Mouse (Mus musculus) CD4-positive helper T cell, adult 2 months (primary cell): ENCODE measurements at regions not wholly inside any gene's neighbourhood (a gene's known extent, or its start where the extent isn't known, plus 50 kb on each side); places are given as distances from the start of the nearest gene placed in this dataset.

ENCODE experiments used
- DNase-seq: peaks from one replicate; pipeline ENCODE4 v3.0.0-alpha.2; 2012; ENCODE audit warnings: low read depth, missing footprints, low spot score

DNA sequence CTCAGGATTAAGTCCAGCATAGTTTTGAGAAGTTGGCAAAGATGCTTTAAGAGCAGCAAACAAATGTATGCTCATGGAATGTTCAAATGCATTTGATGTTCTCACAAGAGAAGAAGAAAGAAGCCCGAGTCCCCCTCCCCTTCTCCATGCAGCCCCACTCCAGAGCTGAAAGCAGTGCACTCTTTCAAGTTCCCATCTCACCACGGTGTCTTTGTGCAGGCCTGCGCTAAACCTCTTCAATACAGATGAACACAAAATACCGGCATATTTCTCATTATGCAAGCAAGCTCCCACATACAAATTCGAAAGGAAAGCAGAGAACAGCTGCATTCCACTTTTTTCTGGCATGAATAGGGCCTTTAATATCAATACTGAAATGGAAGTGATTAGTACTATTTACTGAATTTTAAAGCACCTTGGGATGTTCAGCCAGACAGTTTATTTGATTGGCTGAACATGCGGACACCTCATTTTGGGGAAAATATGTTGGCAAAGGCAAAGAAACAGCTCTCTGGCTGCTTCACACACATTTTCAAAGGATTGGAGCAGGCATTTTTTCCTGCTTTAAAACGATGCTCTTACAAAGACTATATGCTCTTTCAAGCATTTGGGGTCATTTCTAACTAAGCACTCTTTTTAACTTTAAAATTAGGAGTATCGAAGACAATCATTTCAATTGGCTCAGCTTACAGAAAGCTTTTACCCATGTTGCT lies 595.8 kb downstream of the Car8 start:
- no peak for DNase-seq

DNA sequence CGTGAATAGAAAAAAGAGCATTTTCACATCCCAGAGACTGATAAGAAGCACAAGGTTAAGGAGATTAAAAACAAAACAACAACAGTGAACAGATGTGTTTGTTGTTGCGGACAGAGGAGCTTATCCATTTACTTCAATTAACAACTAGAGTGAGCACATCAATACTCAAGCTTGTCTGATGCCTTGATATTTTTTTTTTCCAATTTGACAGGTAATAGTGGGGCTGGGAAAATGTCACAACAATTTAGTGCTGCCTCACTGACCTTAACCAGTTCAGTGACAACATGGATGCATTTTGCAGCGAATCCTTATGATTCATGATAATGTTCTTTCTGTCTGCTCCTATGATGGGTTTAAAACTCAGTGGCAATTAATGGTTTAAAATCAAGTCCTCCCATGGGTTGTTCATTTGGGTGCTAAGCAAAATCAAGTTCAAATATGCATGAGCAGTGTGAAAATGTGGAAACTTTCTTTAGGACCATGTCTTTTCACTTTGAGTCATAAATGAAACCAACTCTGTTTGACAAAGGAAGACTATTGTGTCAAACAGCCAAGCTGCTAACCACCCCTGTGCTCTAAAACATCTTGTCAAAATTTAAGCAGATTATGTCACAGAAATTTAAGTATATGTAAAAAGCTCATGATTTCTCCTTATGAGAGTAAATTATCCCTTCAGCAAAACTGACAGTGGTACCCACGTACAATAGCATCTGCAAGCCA lies 641.0 kb downstream of the Car8 start:
- DNase-seq: peak; percentile 31

DNA sequence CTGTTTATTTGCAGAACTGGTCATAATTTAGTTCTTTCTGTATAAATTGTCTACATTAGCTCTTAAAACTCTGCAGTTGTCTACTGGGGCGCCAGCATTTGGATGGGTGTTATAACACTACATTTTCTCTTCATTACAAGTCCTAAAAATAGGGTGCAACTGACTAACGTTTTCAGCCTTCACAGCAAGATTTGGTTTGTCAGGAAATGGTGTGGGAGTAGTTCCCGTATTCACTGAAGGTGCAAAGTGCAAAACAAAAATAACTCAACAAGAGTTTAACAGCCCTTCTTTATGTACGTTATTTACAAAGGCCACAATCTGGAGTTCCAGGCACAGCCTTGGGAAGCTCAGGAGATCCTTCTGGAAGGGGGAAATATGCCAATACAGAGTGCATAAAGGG lies 642.7 kb downstream of the Car8 start:
- DNase-seq: peak; percentile 14

DNA sequence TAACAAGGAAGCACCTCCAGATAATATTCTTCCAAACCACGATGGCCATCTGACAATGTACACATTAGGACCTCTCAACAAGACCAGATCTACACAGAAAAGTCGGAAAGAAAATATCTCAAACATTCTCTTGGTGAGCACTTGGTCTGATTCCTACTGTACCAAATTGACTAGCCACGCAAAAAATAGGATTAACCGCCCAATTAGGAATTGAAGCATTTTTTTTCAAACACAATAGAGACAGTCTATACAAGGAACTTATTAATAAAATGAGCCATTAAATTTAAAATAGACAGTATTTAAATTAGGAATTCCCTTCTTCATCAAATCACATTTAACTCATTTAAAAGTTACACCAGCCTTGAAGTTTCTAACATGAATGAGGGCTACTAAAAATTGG lies 655.0 kb downstream of the Car8 start:
- DNase-seq: no peak

DNA sequence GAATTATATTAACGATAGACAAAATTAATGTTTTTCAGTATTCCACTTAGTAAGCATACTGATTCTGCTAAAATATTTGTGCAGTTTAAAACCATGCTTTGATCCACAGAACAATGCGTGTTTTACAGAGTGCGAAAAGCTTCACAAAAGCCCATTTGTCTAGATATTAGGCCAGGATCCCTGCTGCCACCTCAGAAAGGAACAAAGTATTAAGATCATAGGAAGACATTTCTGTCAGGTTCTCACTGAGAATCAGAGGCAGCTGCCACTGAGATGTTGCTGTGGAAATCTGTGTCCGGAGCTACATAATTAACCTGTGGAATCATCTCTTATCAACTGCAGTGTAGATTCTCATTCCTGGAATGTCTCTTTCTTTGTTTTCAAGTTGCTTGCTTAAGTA lies 656.9 kb downstream of the Car8 start:
- no peak for DNase-seq

DNA sequence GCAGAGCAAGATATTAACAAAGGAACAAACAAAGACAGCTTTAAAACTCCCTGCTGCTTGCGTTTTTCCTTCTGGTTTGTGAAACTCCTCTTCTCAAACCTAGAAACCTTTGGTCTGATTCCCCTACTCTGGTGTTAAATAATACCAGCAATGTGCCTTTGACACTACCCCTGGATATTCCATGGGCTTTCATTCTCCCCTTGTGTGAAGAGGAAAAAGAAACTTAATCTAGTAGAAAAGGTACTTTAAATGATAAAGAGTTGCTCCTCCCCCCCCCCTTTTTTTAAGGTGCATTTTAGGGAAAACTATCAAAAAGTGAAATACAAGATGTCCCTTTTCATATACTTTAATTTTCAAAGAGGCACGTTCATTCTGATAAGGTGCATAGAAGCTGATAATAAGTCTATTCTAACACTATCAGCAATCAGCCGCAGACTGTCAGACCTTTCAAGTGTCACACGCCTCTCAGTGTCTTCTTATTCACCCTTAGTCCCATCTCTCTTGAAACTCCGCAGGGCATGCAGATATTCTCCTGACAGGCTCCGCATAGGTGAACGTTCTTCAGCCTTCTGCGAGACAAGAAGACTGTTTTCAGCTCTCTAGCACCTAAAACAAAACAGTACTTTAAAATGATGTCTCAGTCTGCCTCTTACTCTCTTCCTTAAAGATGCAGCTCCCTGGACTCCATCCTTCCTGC lies 657.5 kb downstream of the Car8 start:
- no peak for DNase-seq

DNA sequence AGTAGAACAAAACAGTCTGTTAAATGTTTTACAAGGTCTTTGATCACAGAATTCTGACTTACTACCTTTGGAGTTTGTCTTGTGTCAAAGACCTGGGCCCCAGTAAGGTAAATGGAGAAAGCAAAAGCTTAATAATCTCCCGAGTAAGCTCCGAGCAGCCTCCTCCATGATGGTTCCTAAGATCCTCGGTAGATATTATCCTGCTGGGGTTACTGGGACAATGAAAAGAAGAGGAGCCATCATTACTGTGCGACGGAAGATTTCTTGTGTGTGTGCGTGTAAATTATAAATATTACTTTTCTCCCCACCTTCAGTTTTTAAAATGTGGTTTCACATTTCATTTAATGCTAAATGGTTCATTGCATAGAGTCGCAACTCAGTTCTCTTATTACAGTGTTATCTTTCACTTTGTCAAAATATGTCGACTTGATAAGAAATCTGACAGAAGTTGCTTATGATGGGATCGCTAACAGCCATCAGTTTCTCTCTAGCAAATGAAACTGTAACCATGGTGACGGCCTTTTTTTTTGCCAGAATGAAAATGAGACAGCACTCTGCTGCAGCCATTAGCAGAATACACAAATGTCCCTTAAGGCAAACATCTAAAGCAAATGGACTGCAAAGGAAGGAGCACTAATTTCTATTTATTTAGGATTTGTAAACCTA lies 658.2 kb downstream of the Car8 start:
- peak; percentile 32 for DNase-seq

DNA sequence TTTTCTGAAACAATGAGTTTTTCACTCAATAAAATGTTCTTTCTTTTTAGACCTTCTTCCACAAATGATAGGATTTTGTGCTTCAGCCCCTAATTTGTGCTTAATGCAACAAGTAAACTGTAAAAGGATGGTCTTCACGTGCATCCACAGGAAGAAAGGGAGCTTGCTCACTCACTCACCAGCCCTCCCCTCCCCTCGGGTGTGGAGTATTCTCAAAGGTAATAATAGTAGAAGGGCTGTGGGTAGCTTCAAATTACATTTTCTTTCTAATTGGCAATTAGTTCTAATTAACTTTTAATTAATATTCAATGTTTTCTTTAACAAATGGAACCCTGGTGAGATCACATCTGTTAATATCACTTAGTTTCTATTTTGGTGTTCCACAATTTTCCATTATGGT lies 664.8 kb downstream of the Car8 start:
- DNase-seq: no peak

DNA sequence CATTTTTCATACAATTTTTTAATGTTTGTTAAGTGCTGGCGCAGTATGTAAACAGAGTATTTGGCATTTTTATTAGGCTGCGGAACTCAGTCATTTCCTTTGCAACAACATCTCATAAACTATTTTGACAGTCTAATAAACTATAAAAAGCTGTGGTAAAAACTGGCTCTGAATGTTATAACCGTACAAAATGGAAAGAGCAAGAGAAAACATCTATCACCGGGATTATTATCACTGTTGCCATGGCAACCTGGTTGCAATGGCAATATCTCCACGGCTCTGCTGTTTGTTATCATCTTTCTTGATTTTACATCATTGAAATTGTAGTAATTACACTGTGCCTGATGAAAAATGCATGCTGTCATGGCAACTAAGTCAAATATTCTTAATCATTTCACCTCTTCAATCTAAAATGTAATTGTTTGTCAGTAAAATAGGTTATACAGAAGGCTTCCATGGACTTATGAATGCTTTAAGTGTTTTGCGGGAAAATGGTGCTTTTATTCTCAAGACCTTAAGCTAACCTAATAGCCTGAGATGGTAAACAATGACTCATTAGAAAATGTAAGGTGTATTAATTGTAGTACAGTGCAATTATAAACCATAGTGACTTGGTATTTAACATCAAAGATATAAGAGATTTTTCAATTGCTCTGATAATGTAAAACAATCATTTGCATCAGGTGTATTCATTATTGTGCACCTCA lies 671.0 kb downstream of the Car8 start:
- DNase-seq: peak; percentile 16

DNA sequence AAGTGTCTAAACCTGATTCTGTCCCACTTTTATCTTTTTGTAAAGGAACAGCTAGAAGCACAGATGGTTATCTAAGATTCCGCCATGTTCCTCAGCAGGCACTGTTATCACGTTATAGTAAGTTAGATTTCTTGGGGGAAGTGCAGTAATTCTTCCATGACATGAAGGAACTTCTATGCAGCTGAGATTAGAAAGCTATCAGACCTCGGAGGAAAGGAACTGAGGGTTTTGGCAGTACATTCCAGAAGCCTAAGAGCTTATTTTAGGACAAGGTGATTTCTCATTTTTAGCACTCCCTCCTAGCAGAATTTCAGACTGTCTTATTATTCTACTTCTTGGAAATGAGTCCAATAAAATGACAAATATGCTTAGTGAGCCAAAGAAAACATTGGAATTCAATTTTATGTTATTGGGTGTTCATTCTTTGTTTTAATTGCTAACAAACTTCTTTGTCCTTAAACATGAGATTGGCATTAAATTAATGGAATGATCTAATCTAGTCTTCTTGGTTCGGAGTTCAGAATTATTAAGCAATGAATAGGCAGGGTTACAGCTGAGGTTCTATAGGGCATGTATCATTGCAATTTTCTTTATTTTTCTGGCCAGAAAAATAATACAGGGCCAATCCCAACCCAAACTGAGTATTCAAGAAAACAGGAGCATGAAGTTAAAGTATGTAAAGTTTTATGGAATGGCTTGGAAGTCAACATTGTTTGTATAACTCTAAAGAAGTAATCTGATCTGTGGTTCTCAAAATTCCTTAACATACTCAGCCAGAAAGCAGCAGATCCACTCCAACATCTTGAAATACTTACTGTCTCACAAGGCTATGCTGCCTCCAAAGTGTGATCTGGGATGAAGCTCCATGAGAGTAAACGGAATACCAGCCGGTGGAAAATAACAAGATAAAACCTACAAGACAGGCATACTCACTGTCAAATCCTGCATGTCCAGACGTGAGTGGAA lies 678.7 kb downstream of the Car8 start:
- no peak for DNase-seq

DNA sequence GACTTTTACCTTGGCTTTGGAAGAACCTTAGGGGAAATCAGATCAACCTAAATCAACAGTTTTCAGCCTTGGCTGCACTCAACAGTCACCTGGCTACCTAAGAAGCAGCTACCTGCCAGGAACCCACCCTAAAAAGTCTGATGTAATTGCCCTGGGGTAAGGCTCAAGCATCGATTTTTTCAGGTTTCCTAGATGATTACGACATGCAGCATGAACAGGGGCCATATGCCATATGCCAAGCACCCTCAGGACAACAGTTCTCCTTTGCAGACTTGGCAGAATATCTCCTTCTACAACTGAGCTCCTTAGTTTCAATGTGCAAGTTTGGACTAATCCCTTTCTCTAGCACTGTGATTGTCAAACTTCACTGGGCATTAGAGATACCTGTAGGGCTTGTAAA lies 680.1 kb downstream of the Car8 start:
- DNase-seq: no peak

DNA sequence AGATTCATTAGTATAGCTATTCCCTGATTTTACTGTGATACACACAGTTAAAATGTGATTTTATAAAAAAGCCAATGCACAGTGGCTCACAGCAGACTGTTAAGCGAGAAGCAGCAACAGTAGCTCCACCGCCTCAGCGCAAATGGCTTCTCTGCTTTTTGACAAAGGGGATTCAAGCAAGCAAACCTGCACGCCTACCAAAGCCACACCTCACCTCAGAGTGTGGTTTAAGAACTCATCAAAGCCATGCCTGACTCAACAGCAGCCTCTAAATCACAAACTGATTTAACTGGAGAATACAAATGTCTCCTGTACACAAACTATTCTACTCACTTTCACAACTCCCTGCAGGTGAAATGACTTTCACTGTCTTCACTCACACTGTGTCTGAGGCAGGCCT lies 704.5 kb downstream of the Car8 start:
- DNase-seq: peak; percentile 36

DNA sequence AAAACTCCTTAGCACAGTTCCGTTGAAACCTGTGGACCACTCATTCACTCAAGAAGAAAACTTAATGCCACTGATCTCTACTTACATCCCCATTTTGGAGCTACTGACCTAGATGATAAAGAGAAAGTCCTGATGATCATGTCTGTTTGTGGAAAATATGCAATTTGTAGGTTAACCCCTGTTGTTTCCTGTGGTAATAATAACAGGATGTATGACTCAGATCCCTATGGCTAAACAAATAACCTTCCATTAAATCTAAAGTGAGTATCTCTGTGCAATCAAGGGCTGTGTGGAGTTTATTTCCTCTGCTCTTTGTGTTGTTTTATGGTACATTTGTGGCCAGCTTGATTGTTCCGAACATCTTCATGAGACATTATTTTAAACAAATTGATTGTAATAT lies 711.1 kb downstream of the Car8 start:
- DNase-seq: peak; percentile 9

DNA sequence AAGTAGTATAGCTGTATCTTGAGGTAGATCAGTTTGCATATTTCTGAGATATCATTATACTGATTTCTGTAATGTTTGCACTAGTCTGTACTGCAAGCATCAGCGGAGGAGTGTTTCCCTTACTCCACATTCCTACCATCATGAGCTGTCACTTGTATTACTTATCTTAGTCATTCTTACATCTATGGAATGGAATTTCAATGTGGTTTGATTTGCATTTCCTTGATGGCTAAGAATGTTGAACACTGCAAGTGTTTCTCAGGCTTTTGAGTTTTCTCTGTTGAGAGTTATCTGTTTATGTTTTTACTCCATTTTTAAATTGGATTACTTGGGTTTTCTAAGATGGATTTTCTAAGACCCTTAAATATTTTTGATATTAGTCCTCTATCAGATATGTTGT lies 725.8 kb downstream of the Car8 start:
- DNase-seq: no peak

DNA sequence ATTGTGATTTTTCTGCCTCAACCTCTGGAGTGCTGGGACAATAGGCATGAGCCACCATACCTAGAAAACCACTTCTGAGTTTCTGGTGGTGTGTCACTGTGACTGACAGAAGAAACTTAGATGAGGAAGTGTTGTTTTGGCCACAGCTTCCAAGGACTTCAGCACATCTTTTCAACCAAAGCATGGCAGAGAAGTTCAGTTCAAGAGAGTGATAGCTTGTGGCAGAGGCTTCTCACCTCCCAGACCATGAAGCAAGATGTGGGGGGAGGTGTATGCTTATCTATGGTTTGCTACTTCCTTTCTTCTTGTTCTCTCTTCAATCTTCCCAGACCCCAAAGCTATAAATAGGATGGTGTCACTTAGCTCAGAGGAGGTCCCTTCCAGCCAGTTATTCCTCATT lies 753.3 kb downstream of the Car8 start:
- DNase-seq: no peak

DNA sequence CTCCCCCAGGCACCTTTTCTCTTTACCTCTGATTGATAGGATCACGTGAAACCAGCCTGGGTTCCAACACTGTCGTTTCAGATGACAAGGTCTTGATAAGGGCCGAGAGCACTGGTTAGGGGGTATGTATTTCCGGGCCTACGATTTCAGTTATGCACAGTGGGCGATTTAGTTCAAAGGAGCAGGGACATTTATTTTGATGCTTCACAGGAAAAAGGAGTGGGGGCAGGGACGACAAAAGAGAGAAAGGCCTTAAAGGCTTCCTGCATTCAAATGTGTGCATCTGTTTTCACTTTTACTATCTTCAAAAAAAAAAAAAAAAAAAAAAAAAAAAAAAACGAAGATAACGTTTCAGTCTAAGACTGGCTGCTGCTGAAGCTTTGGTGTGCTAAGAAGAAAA lies 783.7 kb downstream of the Car8 start:
- DNase-seq: peak; percentile 87

DNA sequence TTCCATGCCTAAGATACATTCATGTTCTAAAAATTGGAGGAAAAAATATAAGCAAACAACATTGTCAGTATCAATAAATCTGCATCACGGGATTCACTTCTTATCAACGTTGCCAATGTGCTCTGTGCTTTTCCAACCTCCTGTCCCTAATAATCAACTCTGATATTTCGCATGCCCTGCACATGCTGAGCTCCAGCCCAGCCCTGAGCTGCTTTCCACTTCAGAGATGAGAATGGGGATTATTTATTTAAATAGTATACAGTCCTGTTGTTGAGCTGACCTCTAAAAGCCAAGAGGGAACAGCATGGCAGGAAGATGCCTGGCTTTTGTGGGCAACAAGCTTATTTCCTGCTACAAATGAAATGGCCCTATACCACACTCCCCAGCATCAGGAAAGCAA lies 786.2 kb downstream of the Car8 start:
- no peak for DNase-seq

DNA sequence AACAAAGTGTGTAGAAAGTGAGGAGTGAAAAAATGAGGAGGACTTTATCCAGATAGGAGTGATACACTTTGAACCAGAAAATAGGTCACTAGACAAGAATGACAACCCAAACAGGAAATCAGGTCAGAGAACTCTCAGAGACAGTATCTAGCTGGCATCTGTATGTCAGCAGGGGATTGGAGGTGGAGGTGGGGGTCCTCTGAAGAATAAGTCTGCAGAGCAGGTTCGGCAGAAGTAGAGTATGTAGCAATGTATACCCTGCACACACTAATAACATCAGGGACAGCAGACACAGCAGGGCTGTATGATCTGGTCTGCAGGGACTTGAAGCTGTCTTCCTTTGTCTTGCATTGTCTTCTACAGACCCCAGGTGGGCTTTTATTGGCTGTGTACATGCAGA lies 787.9 kb downstream of the Car8 start:
- DNase-seq: no peak

DNA sequence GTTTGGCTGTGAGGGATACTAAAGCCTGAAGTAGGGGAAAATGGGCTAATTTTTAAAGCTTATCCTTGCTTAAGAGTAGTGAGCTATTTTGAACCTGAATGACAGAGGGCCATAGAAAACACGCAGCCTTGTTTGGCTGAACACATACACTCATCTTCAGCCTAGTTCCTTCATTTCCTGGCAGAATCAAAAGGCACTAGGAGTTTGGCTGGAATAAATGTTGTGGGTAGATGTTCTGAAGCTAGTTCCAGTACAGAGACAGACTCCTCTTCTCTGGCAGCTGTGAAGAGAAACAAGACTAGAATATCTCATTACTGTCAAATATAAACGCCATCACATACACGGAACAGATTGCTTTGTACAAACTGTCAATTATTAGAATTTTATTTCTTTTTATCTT lies 809.5 kb downstream of the Car8 start:
- DNase-seq: no peak

DNA sequence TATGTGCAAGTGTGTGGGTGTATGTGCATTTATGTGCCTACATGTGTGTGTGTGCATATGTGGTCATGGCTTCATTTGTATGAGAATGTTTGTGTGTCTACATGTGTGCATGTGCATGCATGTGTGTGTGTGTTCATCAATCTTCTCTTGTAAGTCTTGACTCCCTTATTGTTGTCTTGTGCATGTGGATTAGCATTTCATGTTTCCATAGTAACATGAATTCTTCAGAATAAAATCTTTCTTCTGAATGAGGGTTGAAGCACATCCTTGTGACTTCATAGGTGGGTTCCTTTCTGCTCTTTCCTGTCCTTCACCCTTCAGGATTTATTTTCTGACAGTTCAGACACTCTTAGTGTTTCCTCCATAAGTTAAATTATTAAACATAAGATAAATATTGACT lies 814.8 kb downstream of the Car8 start:
- no peak for DNase-seq

DNA sequence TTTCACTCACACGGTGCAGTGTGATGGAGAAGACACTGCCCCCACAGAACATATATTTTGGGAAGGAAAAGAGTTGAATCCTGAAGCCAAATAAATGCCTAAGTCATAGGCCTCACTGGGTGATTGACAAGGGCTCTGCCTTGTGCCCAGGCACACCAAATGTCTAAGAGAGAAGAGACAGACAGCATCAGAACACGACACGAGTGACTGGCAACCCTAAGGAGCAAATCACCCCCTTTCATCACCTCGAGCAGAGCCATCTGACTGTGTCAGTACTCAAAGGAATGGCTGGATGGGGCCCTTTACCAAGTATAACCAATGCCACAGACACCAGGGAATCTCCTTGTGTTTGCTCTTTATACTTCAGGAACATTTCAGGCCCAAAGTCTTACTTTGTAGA lies 815.6 kb downstream of the Car8 start:
- DNase-seq: no peak
